Mouse (Mus musculus) MEL (cell line): ENCODE measurements around the gene Gramd1a. TPM values are rescaled to one million over a fixed set of nuclear protein-coding genes. Genes with fewer than 3 reads are reported as not detected.

Experiments
- DNase-seq: peaks from one replicate; pipeline ENCODE4 v3.0.0; 2011; ENCODE audit warnings: low read depth, low spot score
- H3K27ac ChIP-seq: 2 replicates; pipeline ENCODE4 v1.5.1; 2012; ENCODE audit warnings: low read depth, mild to moderate bottlenecking, control low read depth, low read length, moderate library complexity; ENCODE audit not compliant: control insufficient read depth
- H3K27me3 ChIP-seq, 2 experiments: fragments of 150-350 bp in 1 of 2; sonication (generic) in 1 of 2; 2 replicates each; pipeline ENCODE4 v1.6.1; 2012; ENCODE audit warnings: low read length in 2 of 2, mild to moderate bottlenecking in 2 of 2, improper control_type of control experiment in 1 of 2, moderate library complexity in 1 of 2; ENCODE audit not compliant: insufficient read depth in 2 of 2, control insufficient read depth in 1 of 2
- H3K36me3 ChIP-seq, 2 experiments: 2 replicates each; pipeline ENCODE4 v1.6.1; 2012 to 2014; ENCODE audit warnings: low read length in 2 of 2, improper control_type of control experiment in 1 of 2, inconsistent platforms in 1 of 2, mild to moderate bottlenecking in 1 of 2; ENCODE audit not compliant: insufficient read depth in 2 of 2, control insufficient read depth in 1 of 2
- H3K4me1 ChIP-seq, 2 experiments: fragments of 150-350 bp in 1 of 2; sonication (generic) in 1 of 2; 2 replicates each; pipeline ENCODE4 v1.6.1; 2012; ENCODE audit warnings: low read length in 2 of 2, improper control_type of control experiment in 1 of 2, mild to moderate bottlenecking in 1 of 2; ENCODE audit not compliant: insufficient read depth in 2 of 2, control insufficient read depth in 1 of 2
- H3K4me3 ChIP-seq, 2 experiments: fragments of 150-350 bp in 1 of 2; sonication (generic) in 1 of 2; 2 replicates each; pipeline ENCODE4 v1.5.1; 2012; ENCODE audit warnings: low read depth in 2 of 2, low read length in 2 of 2, mild to moderate bottlenecking in 2 of 2, moderate library complexity in 2 of 2, control low read depth in 1 of 2, improper control_type of control experiment in 1 of 2; ENCODE audit not compliant: control insufficient read depth in 1 of 2, insufficient read depth in 1 of 2
- H3K79me2 ChIP-seq: 2 replicates; pipeline ENCODE4 v1.6.1; 2012; ENCODE audit warnings: mild to moderate bottlenecking, low read length, moderate library complexity; ENCODE audit not compliant: control insufficient read depth, poor library complexity, insufficient read depth
- H3K9ac ChIP-seq: 2 replicates; pipeline ENCODE4 v1.6.1; 2012; ENCODE audit warnings: low read depth, mild to moderate bottlenecking, control low read depth, low read length, moderate library complexity; ENCODE audit not compliant: control insufficient read depth, poor library complexity, severe bottlenecking
- H3K9me3 ChIP-seq: fragments of 150-350 bp; sonication (generic); replicated peaks from 2 replicates; pipeline ENCODE4 v1.6.1; 2012; ENCODE audit warnings: mild to moderate bottlenecking, low read length, improper control_type of control experiment, moderate library complexity; ENCODE audit not compliant: insufficient read depth
- CHD2 ChIP-seq: IDR thresholded peaks from 2 replicates; pipeline ENCODE4 v1.6.1; 2011; ENCODE audit warnings: low read length, improper control_type of control experiment
- CTCF ChIP-seq, 3 experiments: IDR thresholded peaks in 2 of 3; conservative IDR thresholded peaks in 1 of 3; 2 replicates each; pipeline ENCODE4 v1.5.1; 2011 to 2012; ENCODE audit warnings: low read length in 3 of 3, low read depth in 2 of 3, mild to moderate bottlenecking in 2 of 3, improper control_type of control experiment in 1 of 3, inconsistent platforms in 1 of 3, mixed read lengths in 1 of 3, moderate library complexity in 1 of 3; ENCODE audit not compliant: control insufficient read depth in 1 of 3, insufficient read depth in 1 of 3, poor library complexity in 1 of 3, severe bottlenecking in 1 of 3
- E2F4 ChIP-seq: IDR thresholded peaks from 2 replicates; pipeline ENCODE4 v1.6.1; 2011; ENCODE audit warnings: low read depth, low read length, improper control_type of control experiment, borderline replicate concordance
- GABPA ChIP-seq: IDR thresholded peaks from 2 replicates; pipeline ENCODE4 v1.6.1; 2012; ENCODE audit warnings: low read depth, mild to moderate bottlenecking, inconsistent platforms, low read length, improper control_type of control experiment, moderate library complexity
- TAL1 ChIP-seq: IDR thresholded peaks from 2 replicates; pipeline ENCODE4 v1.6.1; 2012; ENCODE audit warnings: mild to moderate bottlenecking, inconsistent platforms, low read length, moderate library complexity, mixed read lengths
- USF1 ChIP-seq: IDR thresholded peaks from 2 replicates; pipeline ENCODE4 v1.6.1; 2014; ENCODE audit warnings: low read depth, mild to moderate bottlenecking, inconsistent platforms, low read length, improper control_type of control experiment, moderate library complexity
- USF2 ChIP-seq, 2 experiments: IDR thresholded peaks; 2 replicates each; pipeline ENCODE4 v1.6.1; 2011 to 2012; ENCODE audit warnings: improper control_type of control experiment in 2 of 2, low read length in 2 of 2, borderline replicate concordance in 1 of 2, inconsistent platforms in 1 of 2, low read depth in 1 of 2, mild to moderate bottlenecking in 1 of 2; ENCODE audit not compliant: insufficient read depth in 1 of 2
- polyA plus RNA-seq, 2 experiments: library from polyadenylated mRNA; stranded (reverse) in 1 of 2; unstranded in 1 of 2; fragments of >175 nt in 1 of 2; fragments of >200 nt in 1 of 2; gene quantifications; 2 replicates each; pipeline versions ENCODE4 v1.2.1 to v1.2.4; 2012; ENCODE audit warnings: low replicate concordance in 2 of 2, low read depth in 1 of 2; ENCODE audit not compliant: insufficient read length in 2 of 2, insufficient read depth in 1 of 2, missing spikeins in 1 of 2
- total RNA-seq: library from RNA; depleted of rRNA; stranded (reverse); fragments of 300-350 nt; gene quantifications from 2 replicates; pipeline ENCODE4 v1.2.3, GENCODE M21; 2012

Gramd1a gene
- total and polyA plus RNA-seq, 3 experiments: 21.8 to 65.7 TPM; not detected in 1

GRCm38 (mm10) chr7:31100786-31101185, 54.9 kb downstream of the Gramd1a start:
- Histone ChIP-seq H3K9me3 (no peaks in the 10 kb centered on the region), H3K79me2 (no peaks in the 10 kb centered on the region), H3K4me3 (no peak overlapping the region), H3K36me3 (no peaks in the 10 kb centered on the region), H3K4me1 (0 out of 4 replicates have a peak, but pooled peaks cover 0 to 2% of the 10 kb centered on the region in 2 experiments), H3K27me3 (no peaks in the 10 kb centered on the region), H3K9ac (no peak overlapping the region), H3K27ac (no peak overlapping the region)
- TF ChIP-seq E2F4 (no peak), USF1 (no peak)
- DNase-seq: peak; percentile 38

GRCm38 (mm10) chr7:31099612-31099982, 56.1 kb downstream of the Gramd1a start:
- no peak for TF ChIP-seq CHD2
- TF ChIP-seq TAL1: no peak
- TF ChIP-seq CTCF (IDR thresholded peaks at IDR 0.05 in 2 of 3, conservative IDR thresholded peaks at IDR 0.05 in 1 of 3; ENCODE audit: control insufficient read depth in 1 of 3, insufficient read depth in 1 of 3, low read depth in 2 of 3, low read length in 3 of 3, poor library complexity in 1 of 3, severe bottlenecking in 1 of 3): peak; percentile 16 to 33 (median 27); a peak in 5 of 6 replicates
- no peak for TF ChIP-seq GABPA
- Histone ChIP-seq H3K36me3 (no peaks in the 10 kb centered on the region), H3K27me3 (no peaks in the 10 kb centered on the region), H3K4me1 (0 out of 4 replicates have a peak, but pooled peaks cover 0 to 2% of the 10 kb centered on the region in 2 experiments), H3K4me3 (no peak overlapping the region), H3K9ac (no peak overlapping the region), H3K9me3 (no peaks in the 10 kb centered on the region), H3K27ac (no peak overlapping the region), H3K79me2 (no peaks in the 10 kb centered on the region)
- no peak for DNase-seq

- DNase-seq: no peak
- no peak overlapping the region for H3K9ac ChIP-seq
Observed at GRCm38 (mm10) chr7:31098697-31099611, 56.7 kb downstream of the Gramd1a start.

More at GRCm38 (mm10) chr7:31098697-31099611, 56.7 kb downstream of the Gramd1a start:
- Histone ChIP-seq H3K27ac (no peak overlapping the region), H3K9me3 (no peaks in the 10 kb centered on the region), H3K4me3 (no peak overlapping the region), H3K4me1 (0 out of 4 replicates have a peak, but pooled peaks cover 0 to 2% of the 10 kb centered on the region in 2 experiments), H3K79me2 (no peaks in the 10 kb centered on the region), H3K27me3 (no peaks in the 10 kb centered on the region), H3K36me3 (no peaks in the 10 kb centered on the region)
- TF ChIP-seq USF2 (IDR thresholded peaks at IDR 0.05; ENCODE audit: borderline replicate concordance in 1 of 2, insufficient read depth in 1 of 2, low read depth in 1 of 2, low read length in 2 of 2) (no peak), CTCF (IDR thresholded peaks at IDR 0.05 in 2 of 3, conservative IDR thresholded peaks at IDR 0.05 in 1 of 3; ENCODE audit: control insufficient read depth in 1 of 3, insufficient read depth in 1 of 3, low read depth in 2 of 3, low read length in 3 of 3, poor library complexity in 1 of 3, severe bottlenecking in 1 of 3) (peak; percentile 12 to 36 (median 30); a peak in 5 of 6 replicates)
